ENCODE assay signal across 23 mouse cellular contexts in the genomic region with DNA sequence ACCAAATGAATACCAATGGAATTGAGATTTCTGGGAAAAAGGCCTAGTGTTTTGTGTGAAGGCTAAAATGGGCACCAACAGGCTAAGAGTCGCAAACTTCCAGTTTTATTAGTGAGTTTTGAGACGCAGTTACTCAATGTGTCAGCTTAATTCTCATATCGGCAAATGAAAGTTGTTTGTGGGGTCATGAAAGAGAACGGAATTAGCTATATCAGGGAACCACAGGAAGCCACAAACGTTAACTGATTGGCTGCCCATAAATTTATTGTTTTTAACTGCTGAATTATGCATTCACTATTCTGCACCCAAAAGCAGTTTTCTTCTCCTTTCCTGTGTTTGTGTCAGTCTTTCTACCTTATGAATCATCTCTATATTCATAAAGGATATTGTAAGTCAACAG.
DNase-seq lines count a peak whose midpoint lies in the region; ATAC-seq and TF ChIP-seq lines count a peak whose summit lies in the region.
"Had no signal": no experiment of that assay in that cellular context is flagged by ENCODE, and none has a peak within 500 bp of the region (broad histone marks: within the 10 kb centered on the region; RNA-seq: fewer than 3 reads in every experiment).

No protein-coding gene starts in this region.

- H3K27me3 ChIP-seq in MEL (ENCODE audit: control insufficient read depth in 1 of 2, insufficient read depth in 2 of 2, low read length in 2 of 2): no peaks in the 10 kb centered on the region
- no peaks in the 10 kb centered on the region for H3K27me3 ChIP-seq in hindbrain, embryonic 16.5 days (replicated peaks; ENCODE audit: control insufficient read depth, insufficient read depth, low read length)
- H3K27me3 ChIP-seq: CH12.LX; embryonic facial prominence, embryonic 12.5 days; forebrain, embryonic 13.5 days; forebrain, embryonic 15.5 days had no signal

- TF ChIP-seq CTCF in MEL (IDR thresholded peaks at IDR 0.05 in 2 of 3, conservative IDR thresholded peaks at IDR 0.05 in 1 of 3; ENCODE audit: control insufficient read depth in 1 of 3, insufficient read depth in 1 of 3, low read depth in 2 of 3, low read length in 3 of 3, poor library complexity in 1 of 3, severe bottlenecking in 1 of 3): no peak

- peak; percentile 87 for DNase-seq in MEL (ENCODE audit: low read depth, low spot score)
- DNase-seq in cerebellum, adult 18-20 months: no peak
- no peak for DNase-seq in cerebellum, postnatal 14 days
- DNase-seq: adrenal gland, adult 2 months; adrenal gland, postnatal 10 days; adrenal gland, postnatal 25 days; B cell, adult 2 months; cerebellum, adult 11 months; cerebellum, adult 2 months; cerebellum, adult 9-10 months; cerebellum, postnatal 10 days; cerebellum, postnatal 36 days; forebrain, postnatal 0 days had no signal

- TF ChIP-seq POLR2A in MEL (IDR thresholded peaks at IDR 0.05; ENCODE audit: control insufficient read depth in 1 of 2, insufficient read depth in 1 of 2, low read depth in 1 of 2, low read length in 2 of 2, poor library complexity in 1 of 2): no peak

- H3K9ac ChIP-seq in MEL (ENCODE audit: control insufficient read depth, low read depth, low read length, poor library complexity, severe bottlenecking): peak overlapping the region; percentile 39; the same call in 1 of the 2 replicates
- no peak overlapping the region for H3K9ac ChIP-seq in hindbrain, embryonic 16.5 days (ENCODE audit: low read depth, low read length)
- H3K9ac ChIP-seq: embryonic facial prominence, embryonic 12.5 days; forebrain, embryonic 13.5 days; forebrain, embryonic 15.5 days; forebrain, postnatal 0 days had no signal

- ATAC-seq in common myeloid progenitor, adult 5-6 weeks (replicated peaks; ENCODE audit: low read depth, poor library complexity, severe bottlenecking): peak; percentile 86
- peak; percentile 93 for ATAC-seq in megakaryocyte progenitor cell, adult 5-6 weeks (replicated peaks; ENCODE audit: poor library complexity)
- ATAC-seq in hindbrain, embryonic 16.5 days: no peak
- ATAC-seq: CD4-positive, CD25-positive, alpha-beta regulatory T cell, adult 4 months; forebrain, embryonic 13.5 days; forebrain, embryonic 15.5 days; forebrain, postnatal 0 days had no signal

- H3K4me2 ChIP-seq in hindbrain, embryonic 16.5 days (ENCODE audit: low read length): no peak overlapping the region
- H3K4me2 ChIP-seq: embryonic facial prominence, embryonic 12.5 days; forebrain, embryonic 13.5 days; forebrain, embryonic 15.5 days had no signal

- WGBS in hindbrain, embryonic 16.5 days: 94% methylated on average over 5 of the region's 5 CpGs

- TF ChIP-seq EP300 in MEL (IDR thresholded peaks at IDR 0.05; ENCODE audit: low read depth in 1 of 2, low read length in 2 of 2): peak; percentile 98

- H3K9me3 ChIP-seq in MEL (replicated peaks; ENCODE audit: insufficient read depth, low read length): no peaks in the 10 kb centered on the region
- no peaks in the 10 kb centered on the region for H3K9me3 ChIP-seq in hindbrain, embryonic 16.5 days (ENCODE audit: control insufficient read depth, low read length)
- H3K9me3 ChIP-seq: embryonic facial prominence, embryonic 10.5 days; embryonic facial prominence, embryonic 12.5 days; forebrain, embryonic 13.5 days; forebrain, embryonic 15.5 days; G1E had no signal

- H3K4me1 ChIP-seq in MEL (ENCODE audit: control insufficient read depth in 1 of 2, insufficient read depth in 2 of 2, low read length in 2 of 2): peaks cover 5 to 19% of the 10 kb centered on the region in 2 experiments; a peak in 3 of 4 replicates
- no peaks in the 10 kb centered on the region for H3K4me1 ChIP-seq in hindbrain, embryonic 16.5 days (ENCODE audit: control insufficient read depth, insufficient read depth, low read depth, low read length)
- H3K4me1 ChIP-seq: embryonic facial prominence, embryonic 10.5 days; embryonic facial prominence, embryonic 12.5 days; forebrain, embryonic 13.5 days; forebrain, embryonic 15.5 days had no signal

- peak overlapping the region; percentile 89 for H3K27ac ChIP-seq in MEL (ENCODE audit: control insufficient read depth, low read depth, low read length)
- H3K27ac ChIP-seq in hindbrain, embryonic 16.5 days (ENCODE audit: low read depth, low read length): no peak overlapping the region
- H3K27ac ChIP-seq: embryonic facial prominence, embryonic 10.5 days; embryonic facial prominence, embryonic 12.5 days; forebrain, embryonic 13.5 days; forebrain, embryonic 15.5 days had no signal

- peak overlapping the region in 1 of 2 experiments; percentile 44; a peak in 2 of 4 replicates for H3K4me3 ChIP-seq in MEL (ENCODE audit: control insufficient read depth in 1 of 2, insufficient read depth in 1 of 2, low read depth in 2 of 2, low read length in 2 of 2)
- H3K4me3 ChIP-seq in hindbrain, embryonic 16.5 days (ENCODE audit: low read length): no peak overlapping the region
- H3K4me3 ChIP-seq: embryonic facial prominence, embryonic 10.5 days; embryonic facial prominence, embryonic 12.5 days; forebrain, embryonic 13.5 days; forebrain, embryonic 15.5 days had no signal

- no peaks in the 10 kb centered on the region for H3K79me2 ChIP-seq in MEL (ENCODE audit: control insufficient read depth, insufficient read depth, low read length, poor library complexity)

- H3K36me3 ChIP-seq in MEL (ENCODE audit: control insufficient read depth in 1 of 2, insufficient read depth in 2 of 2, low read length in 2 of 2): peaks cover 0 to 8% of the 10 kb centered on the region in 2 experiments; a peak in 2 of 4 replicates
- H3K36me3 ChIP-seq in hindbrain, embryonic 16.5 days (ENCODE audit: control insufficient read depth, insufficient read depth, low read length): no peaks in the 10 kb centered on the region
- H3K36me3 ChIP-seq: embryonic facial prominence, embryonic 10.5 days; embryonic facial prominence, embryonic 12.5 days; forebrain, embryonic 15.5 days; G1E had no signal

- TF ChIP-seq RAD21 in MEL (IDR thresholded peaks at IDR 0.05; ENCODE audit: low read depth, low read length): no peak

TF ChIP-seq in MEL, 35 proteins besides CTCF, POLR2A, EP300 and RAD21:
- TF ChIP-seq KAT2A (conservative IDR thresholded peaks at IDR 0.05; ENCODE audit: low read depth, low read length) (no peak), UBTF (IDR thresholded peaks at IDR 0.05; ENCODE audit: borderline replicate concordance, insufficient read depth, low read depth, low read length) (no peak), HCFC1 (IDR thresholded peaks at IDR 0.05; ENCODE audit: low read depth, low read length) (0 out of 2 replicates have a peak, but pooled peaks have one; percentile 24), ELF1 (IDR thresholded peaks at IDR 0.05; ENCODE audit: low read depth, low read length) (no peak), MXI1 (IDR thresholded peaks at IDR 0.05; ENCODE audit: low read depth, low read length) (no peak), ZMIZ1 (IDR thresholded peaks at IDR 0.05; ENCODE audit: low read depth, low read length) (0 out of 2 replicates have a peak, but pooled peaks have one; percentile 20), MEF2A (IDR thresholded peaks at IDR 0.05; ENCODE audit: extremely low read depth, insufficient replicate concordance, low read depth, low read length, poor library complexity, severe bottlenecking) (peak; percentile 81; the same call in 1 of the 2 replicates), MAX (IDR thresholded peaks at IDR 0.05; ENCODE audit: low read length) (no peak), POLR2AphosphoS5 (IDR thresholded peaks at IDR 0.05; ENCODE audit: borderline replicate concordance, low read depth, low read length) (no peak), USF2 (IDR thresholded peaks at IDR 0.05; ENCODE audit: borderline replicate concordance in 1 of 2, insufficient read depth in 1 of 2, low read depth in 1 of 2, low read length in 2 of 2) (no peak), MAZ (IDR thresholded peaks at IDR 0.05; ENCODE audit: low read depth, low read length) (0 out of 2 replicates have a peak, but pooled peaks have one; percentile 60), TAL1 (IDR thresholded peaks at IDR 0.05; ENCODE audit: low read length) (peak; percentile 55), MYB (IDR thresholded peaks at IDR 0.05; ENCODE audit: low read depth, low read length) (peak; percentile 92), GATA1 (IDR thresholded peaks at IDR 0.05; ENCODE audit: low read depth, low read length) (peak; percentile 98), MAFK (IDR thresholded peaks at IDR 0.05; ENCODE audit: borderline replicate concordance, low read depth, low read length) (peak; percentile 78), USF1 (IDR thresholded peaks at IDR 0.05; ENCODE audit: low read depth, low read length) (no peak), MYC (IDR thresholded peaks at IDR 0.05; ENCODE audit: low read depth, low read length) (peak; percentile 39; the same call in 1 of the 2 replicates), SMC3 (IDR thresholded peaks at IDR 0.05; ENCODE audit: low read depth, low read length) (no peak), TCF12 (IDR thresholded peaks at IDR 0.05; ENCODE audit: low read depth, low read length) (peak; percentile 93), TBP (IDR thresholded peaks at IDR 0.05; ENCODE audit: low read depth, low read length) (no peak; the same call in 1 of the 2 replicates), E2F4 (IDR thresholded peaks at IDR 0.05; ENCODE audit: borderline replicate concordance, low read depth, low read length) (no peak), ZNF384 (IDR thresholded peaks at IDR 0.05; ENCODE audit: low read depth, low read length) (0 out of 2 replicates have a peak, but pooled peaks have one; percentile 14), RCOR1 (IDR thresholded peaks at IDR 0.05; ENCODE audit: low read depth, low read length) (peak; percentile 88), SIN3A (IDR thresholded peaks at IDR 0.05; ENCODE audit: low read length) (peak; percentile 86), JUND (IDR thresholded peaks at IDR 0.05; ENCODE audit: low read depth, low read length) (no peak), ETS1 (IDR thresholded peaks at IDR 0.05; ENCODE audit: low read depth, low read length) (peak; percentile 93)
